Mouse (Mus musculus): ENCODE results near the gene Glcci1. TPM values are rescaled to one million over a fixed set of nuclear protein-coding genes. Genes with fewer than 3 reads are reported as not detected.

The Glcci1 gene
- polyA plus RNA-seq, 1 experiment: 12.2 TPM

DNA sequence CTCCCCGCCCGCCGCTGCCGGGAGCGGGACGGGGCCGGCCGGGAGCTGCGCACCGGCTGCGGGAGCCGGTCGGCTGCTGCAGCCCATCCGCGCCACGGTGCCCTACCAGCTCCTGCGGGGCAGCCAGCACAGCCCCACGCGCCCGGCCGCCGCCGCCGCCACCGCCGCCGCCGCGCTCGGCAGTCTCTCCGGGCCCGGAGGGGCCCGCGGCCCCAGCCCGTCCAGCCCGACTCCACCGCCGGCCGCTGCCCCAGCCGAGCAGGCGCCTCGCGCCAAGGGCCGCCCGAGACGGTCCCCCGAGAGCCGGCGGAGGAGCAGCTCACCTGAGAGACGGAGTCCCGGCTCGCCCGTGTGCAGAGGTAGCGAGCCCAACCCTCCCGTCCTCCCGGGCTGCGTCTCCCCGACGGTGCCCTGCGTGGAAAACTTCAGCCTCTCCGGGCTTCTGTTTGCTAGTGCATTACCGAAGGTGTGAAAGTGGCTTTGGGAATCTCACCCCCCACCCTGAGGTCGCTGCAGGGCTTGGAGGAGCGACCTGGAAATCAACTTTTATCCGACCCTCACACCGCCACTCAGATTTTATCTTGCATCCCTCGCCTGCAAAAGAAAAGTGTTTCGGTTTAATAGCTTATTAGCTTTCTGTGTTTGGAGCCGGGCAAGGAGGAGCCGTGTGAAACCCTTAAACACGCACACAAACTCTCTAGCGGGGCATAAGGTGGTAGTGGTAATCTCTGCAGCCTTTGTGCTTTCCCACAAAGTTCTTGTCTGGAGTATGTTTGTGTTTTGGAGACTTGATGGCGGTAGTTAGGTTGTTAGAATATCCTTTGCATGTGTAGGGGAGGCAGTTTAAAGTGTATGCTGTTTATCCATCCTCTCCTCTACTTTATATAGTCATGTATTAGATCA, 812 bp downstream of the Glcci1 start:
- H3K4me3 ChIP-seq (replicated peaks; ENCODE audit: insufficient read depth, low read depth, low read length): peak overlapping the region; percentile 86
- peak overlapping the region; percentile 96 for H3K27ac ChIP-seq (ENCODE audit: insufficient read depth, low read length)
- DNase-seq: peak; percentile 61 to 79
- H3K27me3 ChIP-seq (ENCODE audit: control insufficient read depth, insufficient read depth, low read length): no peaks in the 10 kb centered on the region
- WGBS: under 1% methylated on average over 66 of the region's 73 CpGs
- H3K4me1 ChIP-seq (ENCODE audit: control insufficient read depth, insufficient read depth, low read length): no peaks in the 10 kb centered on the region; the same call in 1 of the 2 replicates
- no peak for TF ChIP-seq CTCF (IDR thresholded peaks at IDR 0.05; ENCODE audit: borderline replicate concordance, insufficient read depth, low read depth, low read length)
- peak; percentile 6; the same call in 1 of the 2 replicates for TF ChIP-seq POLR2A (IDR thresholded peaks at IDR 0.05; ENCODE audit: borderline replicate concordance, insufficient read depth, low read length)

DNA sequence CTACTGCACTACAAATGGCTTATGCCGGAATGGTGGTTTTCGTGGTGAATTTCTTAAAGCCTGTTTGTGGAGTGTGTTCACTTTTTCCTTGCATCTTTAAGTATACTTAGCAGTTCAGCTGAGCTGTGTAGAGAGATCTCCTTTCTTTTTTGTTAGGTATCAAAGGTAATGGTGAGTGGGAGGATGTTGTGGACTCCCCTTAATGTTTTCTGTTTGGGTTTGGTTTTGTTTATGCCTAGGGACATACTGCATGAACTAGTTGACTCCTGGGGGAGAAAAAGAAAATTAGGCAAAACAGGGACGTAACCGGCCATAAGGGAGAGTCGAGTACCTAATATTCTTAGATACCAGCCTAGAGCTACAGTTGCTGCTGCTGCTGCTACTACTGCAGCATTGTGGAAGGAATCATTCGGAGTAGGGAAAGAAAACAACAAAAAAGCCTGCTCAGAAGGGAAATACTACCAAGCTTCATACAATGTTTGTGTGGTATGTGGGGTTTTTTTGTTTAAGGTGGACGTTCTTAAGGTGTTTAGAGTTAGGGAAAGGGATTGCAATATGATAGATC, 1.5 kb downstream of the Glcci1 start:
- Histone ChIP-seq H3K4me1 (ENCODE audit: control insufficient read depth, insufficient read depth, low read length) (no peaks in the 10 kb centered on the region; the same call in 1 of the 2 replicates), H3K4me3 (replicated peaks; ENCODE audit: insufficient read depth, low read depth, low read length) (peak overlapping the region; percentile 86), H3K27me3 (ENCODE audit: control insufficient read depth, insufficient read depth, low read length) (no peaks in the 10 kb centered on the region), H3K27ac (ENCODE audit: insufficient read depth, low read length) (peak overlapping the region; percentile 63; the same call in 1 of the 2 replicates)
- DNase-seq: peak in 1 of 2 experiments; percentile 25
- WGBS: 2% methylated on average over 7 of the region's 7 CpGs
- TF ChIP-seq CTCF (IDR thresholded peaks at IDR 0.05; ENCODE audit: borderline replicate concordance, insufficient read depth, low read depth, low read length): no peak
- no peak for TF ChIP-seq POLR2A (IDR thresholded peaks at IDR 0.05; ENCODE audit: borderline replicate concordance, insufficient read depth, low read length)

DNA sequence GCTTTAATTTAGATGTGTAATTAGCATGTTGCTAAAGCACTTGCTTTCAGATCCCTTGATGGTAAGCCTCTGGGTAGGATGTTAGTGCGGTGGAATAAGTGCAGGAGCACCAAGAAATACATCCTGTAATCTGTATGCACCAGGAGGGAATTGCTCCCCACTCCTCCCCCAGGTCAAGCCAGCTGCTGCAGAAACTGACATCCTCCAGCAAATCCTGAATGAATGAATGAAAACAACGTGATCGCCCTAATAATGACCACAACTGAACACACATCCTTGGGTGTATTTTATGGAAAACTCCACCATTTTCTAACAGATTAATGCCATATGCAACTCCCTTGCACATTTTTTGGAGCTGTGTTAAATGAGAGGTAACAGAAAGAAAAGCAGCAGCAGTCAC, 2.0 kb downstream of the Glcci1 start:
- Histone ChIP-seq H3K27ac (ENCODE audit: insufficient read depth, low read length) (peak overlapping the region; percentile 63; the same call in 1 of the 2 replicates), H3K27me3 (ENCODE audit: control insufficient read depth, insufficient read depth, low read length) (no peaks in the 10 kb centered on the region), H3K4me3 (replicated peaks; ENCODE audit: insufficient read depth, low read depth, low read length) (peak overlapping the region; percentile 86), H3K4me1 (ENCODE audit: control insufficient read depth, insufficient read depth, low read length) (no peaks in the 10 kb centered on the region; the same call in 1 of the 2 replicates)
- 4% methylated on average over 3 of the region's 3 CpGs for WGBS
- DNase-seq: peak; percentile 35 to 38
- no peak for TF ChIP-seq CTCF (IDR thresholded peaks at IDR 0.05; ENCODE audit: borderline replicate concordance, insufficient read depth, low read depth, low read length)
- TF ChIP-seq POLR2A (IDR thresholded peaks at IDR 0.05; ENCODE audit: borderline replicate concordance, insufficient read depth, low read length): no peak

DNA sequence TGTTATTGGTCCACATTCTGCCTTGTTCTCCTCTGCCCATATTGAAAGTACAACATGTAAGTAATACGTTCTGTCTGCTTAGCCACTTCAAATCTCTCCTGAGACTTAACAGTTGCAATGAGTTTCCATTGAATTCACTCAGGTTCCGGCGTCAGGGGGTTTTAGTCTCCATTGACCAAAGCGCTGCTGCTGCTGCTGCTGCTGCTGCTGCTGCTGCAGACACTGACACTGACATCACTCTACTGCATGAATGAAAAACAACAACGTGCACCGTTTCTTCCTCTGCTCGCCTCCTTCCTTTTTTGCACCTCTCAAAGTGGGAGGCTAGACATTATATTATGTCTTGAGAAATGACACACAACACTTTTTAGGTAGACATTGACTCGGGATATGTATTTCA, 3.0 kb downstream of the Glcci1 start:
- H3K27ac ChIP-seq (ENCODE audit: insufficient read depth, low read length): peak overlapping the region; percentile 85; the same call in 1 of the 2 replicates
- WGBS: 3% methylated on average over 8 of the region's 8 CpGs
- TF ChIP-seq POLR2A (IDR thresholded peaks at IDR 0.05; ENCODE audit: borderline replicate concordance, insufficient read depth, low read length) (no peak), CTCF (IDR thresholded peaks at IDR 0.05; ENCODE audit: borderline replicate concordance, insufficient read depth, low read depth, low read length) (no peak)
- H3K27me3 ChIP-seq (ENCODE audit: control insufficient read depth, insufficient read depth, low read length): no peaks in the 10 kb centered on the region
- peaks cover 2% of the 10 kb centered on the region; the same call in 1 of the 2 replicates for H3K4me1 ChIP-seq (ENCODE audit: control insufficient read depth, insufficient read depth, low read length)
- DNase-seq: peak; percentile 38 to 41
- H3K4me3 ChIP-seq (replicated peaks; ENCODE audit: insufficient read depth, low read depth, low read length): peak overlapping the region; percentile 86

DNA sequence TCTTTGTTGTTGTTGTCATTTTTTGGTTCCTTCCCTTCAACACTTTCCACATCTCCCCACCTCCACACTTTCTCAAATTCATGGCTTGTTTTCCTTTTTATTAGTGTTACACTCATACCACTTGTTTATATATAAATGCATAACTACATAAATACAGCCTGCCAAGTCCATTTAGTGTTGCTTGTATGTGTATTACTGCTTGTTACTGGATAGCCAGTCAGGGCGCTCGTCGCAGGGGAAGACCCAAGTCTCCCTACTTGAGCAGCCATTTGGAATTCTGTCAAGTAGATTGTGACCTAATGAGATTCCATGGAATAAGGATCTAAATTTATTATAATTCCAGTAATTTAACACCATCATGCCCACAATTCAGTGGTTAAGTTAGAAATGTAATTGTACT, 10.3 kb downstream of the Glcci1 start:
- TF ChIP-seq POLR2A (IDR thresholded peaks at IDR 0.05; ENCODE audit: borderline replicate concordance, insufficient read depth, low read length): no peak
- TF ChIP-seq CTCF (IDR thresholded peaks at IDR 0.05; ENCODE audit: borderline replicate concordance, insufficient read depth, low read depth, low read length): no peak
- no peak for DNase-seq
- Histone ChIP-seq H3K27me3 (ENCODE audit: control insufficient read depth, insufficient read depth, low read length) (no peaks in the 10 kb centered on the region), H3K4me3 (replicated peaks; ENCODE audit: insufficient read depth, low read depth, low read length) (no peak overlapping the region), H3K4me1 (ENCODE audit: control insufficient read depth, insufficient read depth, low read length) (peaks cover 6% of the 10 kb centered on the region; the same call in 1 of the 2 replicates), H3K27ac (ENCODE audit: insufficient read depth, low read length) (no peak overlapping the region)
- 81% methylated on average over 3 of the region's 3 CpGs for WGBS

DNA sequence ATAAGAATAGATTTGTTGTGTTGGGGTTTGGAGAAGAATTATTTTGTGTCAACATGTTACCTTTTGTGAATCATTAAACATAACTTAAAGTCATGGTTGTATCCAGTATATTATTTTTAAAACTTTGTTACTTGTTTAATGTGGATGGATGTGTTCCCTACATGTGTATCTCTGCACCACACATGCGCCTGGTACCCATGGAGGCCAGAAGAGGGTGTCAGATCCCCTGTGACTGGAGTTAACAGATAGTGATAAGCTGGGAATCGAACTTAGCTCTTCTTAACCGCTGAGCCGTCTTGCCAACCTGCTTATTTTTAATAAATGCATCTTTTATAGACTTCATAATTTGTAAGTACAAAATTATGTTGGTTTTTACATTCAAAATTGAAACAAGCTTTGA, 11.8 kb downstream of the Glcci1 start:
- Histone ChIP-seq H3K4me3 (replicated peaks; ENCODE audit: insufficient read depth, low read depth, low read length) (no peak overlapping the region), H3K27ac (ENCODE audit: insufficient read depth, low read length) (no peak overlapping the region)
- 94% methylated on average over 4 of the region's 4 CpGs for WGBS

DNA sequence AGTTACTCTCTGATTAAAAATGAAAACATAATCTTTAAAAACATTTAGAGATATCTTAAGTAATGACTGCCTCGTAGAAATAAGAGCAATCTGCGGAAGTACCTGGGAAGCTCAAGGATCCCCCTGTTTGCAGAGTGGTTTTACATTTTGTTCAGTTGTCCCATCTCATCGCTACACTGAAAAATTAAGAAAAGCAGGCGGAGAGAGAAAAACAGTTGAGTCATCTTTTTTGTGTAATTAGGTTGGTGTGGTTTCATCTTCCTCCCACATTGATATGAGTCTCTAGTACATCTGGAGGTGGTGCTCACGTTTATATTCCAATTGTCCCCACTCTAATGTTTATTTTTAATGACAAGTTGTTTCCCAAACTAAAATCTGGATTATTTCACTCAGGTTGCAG, 15.3 kb downstream of the Glcci1 start:
- TF ChIP-seq POLR2A (IDR thresholded peaks at IDR 0.05; ENCODE audit: borderline replicate concordance, insufficient read depth, low read length) (no peak), CTCF (IDR thresholded peaks at IDR 0.05; ENCODE audit: borderline replicate concordance, insufficient read depth, low read depth, low read length) (no peak)
- Histone ChIP-seq H3K27me3 (ENCODE audit: control insufficient read depth, insufficient read depth, low read length) (no peaks in the 10 kb centered on the region), H3K4me3 (replicated peaks; ENCODE audit: insufficient read depth, low read depth, low read length) (no peak overlapping the region), H3K27ac (ENCODE audit: insufficient read depth, low read length) (no peak overlapping the region), H3K4me1 (ENCODE audit: control insufficient read depth, insufficient read depth, low read length) (no peaks in the 10 kb centered on the region)
- DNase-seq: no peak
- WGBS: 89% methylated on average over 5 of the region's 5 CpGs

More for the DNA sequence above, 11.8 kb downstream of the Glcci1 start:
- Histone ChIP-seq H3K4me1 (ENCODE audit: control insufficient read depth, insufficient read depth, low read length) (peaks cover 6% of the 10 kb centered on the region; the same call in 1 of the 2 replicates), H3K27me3 (ENCODE audit: control insufficient read depth, insufficient read depth, low read length) (no peaks in the 10 kb centered on the region)
- TF ChIP-seq POLR2A (IDR thresholded peaks at IDR 0.05; ENCODE audit: borderline replicate concordance, insufficient read depth, low read length): no peak
- no peak for TF ChIP-seq CTCF (IDR thresholded peaks at IDR 0.05; ENCODE audit: borderline replicate concordance, insufficient read depth, low read depth, low read length)
- DNase-seq: no peak
